9 mouse cellular contexts compared by ENCODE assay signal in genomic region chr6:128854024-128854820, GRCm38 (mm10). TPM values are rescaled to one million over a fixed set of nuclear protein-coding genes. Genes with fewer than 3 reads are reported as not detected.
DNase-seq lines count a peak whose midpoint lies in the region; ATAC-seq and TF ChIP-seq lines count a peak whose summit lies in the region.
"Had no signal": no experiment of that assay in that cellular context is flagged by ENCODE, and none has a peak within 500 bp of the region (broad histone marks: within the 10 kb centered on the region; RNA-seq: fewer than 3 reads in every experiment).

No protein-coding gene starts in this region.

- TF ChIP-seq POLR2A in spleen, adult 2 months (IDR thresholded peaks at IDR 0.05; ENCODE audit: low read depth, low read length), result no peak

- H3K27me3 ChIP-seq in spleen, adult 2 months (ENCODE audit: control insufficient read depth, insufficient read depth, low read length), result no peaks in the 10 kb centered on the region

- TF ChIP-seq CTCF in left cerebral cortex, adult 2 months (IDR thresholded peaks at IDR 0.05), result peak; percentile 87
- TF ChIP-seq CTCF in spleen, adult 2 months (IDR thresholded peaks at IDR 0.05; ENCODE audit: extremely low read depth, insufficient read depth, insufficient read length, insufficient replicate concordance), result peak; percentile 3; the same call in 1 of the 2 replicates

- ATAC-seq in inflammation-experienced regulatory T-cells, adult 6 months, result peak; percentile 66

- no peak overlapping the region for H3K4me3 ChIP-seq in left cerebral cortex, adult 2 months
- H3K4me3 ChIP-seq in spleen, adult 2 months (ENCODE audit: extremely low read depth, insufficient read depth, insufficient read length), result no peak overlapping the region

- H3K4me1 ChIP-seq in spleen, adult 2 months (ENCODE audit: control insufficient read depth, insufficient read depth, insufficient read length), result peaks cover 26% of the 10 kb centered on the region; the same call in 1 of the 2 replicates

- WGBS in spleen, adult 2 months, result 53% methylated on average over 12 of the region's 12 CpGs

- intact Hi-C loops in left cerebral cortex, adult 2 months (cut with DNase I), result loop anchor here (1.0 to 5.0 kb wide), 4 partner anchors 108 to 511 kb away; no protein-coding TSS in a partner anchor
- intact Hi-C loops in left cerebral cortex, postnatal 25 days (cut with DNase I), result loop anchor here (1.0 to 2.0 kb wide), 3 partner anchors 213 to 513 kb away; no protein-coding TSS in a partner anchor

- no peak overlapping the region for H3K27ac ChIP-seq in left cerebral cortex, adult 2 months
- peak overlapping the region; percentile 45 for H3K27ac ChIP-seq in spleen, adult 2 months (ENCODE audit: insufficient read depth, low read length)

- H3K36me3 ChIP-seq in spleen, adult 2 months (ENCODE audit: control insufficient read depth, insufficient read depth, low read length), result peaks cover 3% of the 10 kb centered on the region; the same call in 1 of the 2 replicates

- peak; percentile 57 to 70 for DNase-seq in left cerebral cortex, adult 2 months (ENCODE audit: extremely low spot score in 1 of 2, low spot score in 2 of 2)
- no peak for DNase-seq in left cerebral cortex, adult 8-10 months (ENCODE audit: low spot score in 2 of 2)
- DNase-seq in cerebellum, postnatal 36 days, result peak; percentile 55 to 73
- peak; percentile 65 for DNase-seq in gastrocnemius, postnatal 10 days
- DNase-seq in left cerebral cortex, postnatal 25 days (ENCODE audit: low spot score in 2 of 2), result peak; percentile 62 to 76
- DNase-seq in mesoderm, embryonic 11.5 days (ENCODE audit: low read depth, low spot score), result peak; percentile 79
- DNase-seq in spleen, adult 2 months (ENCODE audit: low read depth in 1 of 2, low spot score in 2 of 2), result peak; percentile 71 to 79

RNA-seq across cellular contexts. Expression of gene Klrb1b, which starts 28.1 kb away (rescaled TPM):
- total RNA-seq in left cerebral cortex, adult 2 months (2021), result not detected
- total RNA-seq in left cerebral cortex, adult 8-10 months (2022), result under 1 TPM in 2 of 4 experiments, not detected in 2; 0.46 to 0.70 TPM
- total RNA-seq in gastrocnemius, postnatal 10 days (2021), result not detected
- polyA plus RNA-seq in inflammation-experienced regulatory T-cells, adult 6 months (2017; shearing (Covaris generic)), result under 1 TPM in 1 of 3 experiments, not detected in 2; 0.79 TPM
- total RNA-seq in left cerebral cortex, postnatal 25 days (2021), result not detected
- 0.62 and 1.7 TPM in 2 replicates for polyA plus RNA-seq in spleen, adult 2 months (2012; rRNA removed)
- total RNA-seq: left cerebral cortex, postnatal 36 days had no signal

RNA-seq across cellular contexts. Expression of gene Gm44511, which starts 28.1 kb away (rescaled TPM):
- not detected for total RNA-seq in left cerebral cortex, adult 2 months (2021)
- total RNA-seq in left cerebral cortex, adult 8-10 months (2022), result under 1 TPM in 1 of 4 experiments, not detected in 3; 0.82 TPM
- total RNA-seq in gastrocnemius, postnatal 10 days (2021), result not detected
- not detected for polyA plus RNA-seq in inflammation-experienced regulatory T-cells, adult 6 months (2017; shearing (Covaris generic))
- total RNA-seq in left cerebral cortex, postnatal 25 days (2021), result not detected
- 0.23 and 0.53 TPM in 2 replicates for polyA plus RNA-seq in spleen, adult 2 months (2012; rRNA removed)
- total RNA-seq: left cerebral cortex, postnatal 36 days had no signal

RNA-seq across cellular contexts. Expression of gene Clec2i, which starts 33.2 kb away (rescaled TPM):
- not detected for total RNA-seq in left cerebral cortex, adult 2 months (2021)
- under 1 TPM in 1 of 4 experiments, not detected in 3; 0.17 TPM for total RNA-seq in left cerebral cortex, adult 8-10 months (2022)
- total RNA-seq in gastrocnemius, postnatal 10 days (2021), result under 1 TPM in 1 of 2 experiments, not detected in 1; 0.16 TPM
- polyA plus RNA-seq in inflammation-experienced regulatory T-cells, adult 6 months (2017; shearing (Covaris generic)), result 10 to 100 TPM; 70.5 to 91.7 (median 73.9) TPM
- not detected for total RNA-seq in left cerebral cortex, postnatal 25 days (2021)
- polyA plus RNA-seq in spleen, adult 2 months (2012; rRNA removed), result 5.0 and 9.6 TPM in 2 replicates
- total RNA-seq: left cerebral cortex, postnatal 36 days had no signal

RNA-seq across cellular contexts. Expression of gene BC035044, which starts 36.7 kb away (rescaled TPM):
- 1 to 10 TPM in 1 of 2 experiments, under 1 TPM in 1; 0.94 to 1.5 TPM for total RNA-seq in left cerebral cortex, adult 2 months (2021)
- total RNA-seq in left cerebral cortex, adult 8-10 months (2022), result 1 to 10 TPM in 3 of 4 experiments, under 1 TPM in 1; 0.84 to 1.7 (median 1.4) TPM
- total RNA-seq in gastrocnemius, postnatal 10 days (2021), result under 1 TPM; 0.14 to 0.54 TPM
- 1 to 10 TPM; 4.6 to 6.7 (median 5.6) TPM for polyA plus RNA-seq in inflammation-experienced regulatory T-cells, adult 6 months (2017; shearing (Covaris generic))
- 1 to 10 TPM in 1 of 2 experiments, under 1 TPM in 1; 0.96 to 1.4 TPM for total RNA-seq in left cerebral cortex, postnatal 25 days (2021)
- 16.3 and 22.9 TPM in 2 replicates for polyA plus RNA-seq in spleen, adult 2 months (2012; rRNA removed)

Comparison
In these comparisons a context has a peak if more than half of its experiments do, and no peak if none do; other contexts are left out.
1. DNase-seq: peak in left cerebral cortex, adult 2 months (2 of 2), cerebellum, postnatal 36 days (2 of 2), gastrocnemius, postnatal 10 days (single experiment), left cerebral cortex, postnatal 25 days (2 of 2), mesoderm, embryonic 11.5 days (single experiment) and spleen, adult 2 months (2 of 2); none in left cerebral cortex, adult 8-10 months (0 of 2).